Mouse (Mus musculus) limb, embryonic 10.5 days (tissue): Measurements from ENCODE around the gene Aatf. TPM values are rescaled to one million over a fixed set of nuclear protein-coding genes. Genes with fewer than 3 reads are reported as not detected.

Experiments used
- DNase-seq: peaks from one replicate; pipeline ENCODE4 v3.0.0-alpha.2; 2017; ENCODE audit warnings: low spot score
- H3K27ac ChIP-seq: fragments of 300-500 bp; sonication (generic); 2 replicates; pipeline ENCODE4 v1.5.1; 2016; ENCODE audit warnings: mild to moderate bottlenecking
- H3K27me3 ChIP-seq: fragments of 300-500 bp; sonication (generic); 2 replicates; pipeline ENCODE4 v1.6.1; 2016; ENCODE audit warnings: low read depth, mild to moderate bottlenecking; ENCODE audit not compliant: poor library complexity, severe bottlenecking
- H3K36me3 ChIP-seq: fragments of 300-500 bp; sonication (generic); 2 replicates; pipeline ENCODE4 v1.6.1; 2016; ENCODE audit warnings: mild to moderate bottlenecking, moderate library complexity
- H3K4me1 ChIP-seq: fragments of 300-500 bp; sonication (generic); 2 replicates; pipeline ENCODE4 v1.6.1; 2016
- H3K4me3 ChIP-seq: fragments of 300-500 bp; sonication (generic); 2 replicates; pipeline ENCODE4 v1.5.1; 2016; ENCODE audit warnings: mild to moderate bottlenecking, moderate library complexity
- H3K9me3 ChIP-seq: fragments of 300-500 bp; sonication (generic); replicated peaks from 2 replicates; pipeline ENCODE4 v1.6.1; 2016; ENCODE audit warnings: mild to moderate bottlenecking
- WGBS: fragments of 180-500 bp; shearing (Covaris S2); methylation state at CpG from one replicate; pipeline ENCODE4 v1.1.7; 2016; 5-methylcytosine and 5-hydroxymethylcytosine counted together
- polyA plus RNA-seq: library from polyadenylated mRNA; unstranded; fragments of >200 nt; fragmentation: Nextera tagmentation; extraction: Ambion mirVana; gene quantifications from 2 replicates; pipeline ENCODE4 v1.2.1, GENCODE M21; 2016

Gene Aatf
- polyA plus RNA-seq, 1 experiment from 2014 or later, result 52.5 TPM

- Histone ChIP-seq H3K4me1 (peaks cover 25% of the 10 kb centered on the region), H3K36me3 (no peaks in the 10 kb centered on the region), H3K27me3 (peaks cover 93% of the 10 kb centered on the region), H3K27ac (no peak overlapping the region), H3K9me3 (no peaks in the 10 kb centered on the region), H3K4me3 (no peak overlapping the region)
- DNase-seq, result no peak
- 50% methylated on average over 5 of the region's 5 CpGs for WGBS
Measured at GRCm38 (mm10) chr11:84518261-84518660, 4.9 kb upstream of the Aatf start.

- DNase-seq, result no peak
- Histone ChIP-seq H3K4me1 (peaks cover 25% of the 10 kb centered on the region), H3K27me3 (peaks cover 85% of the 10 kb centered on the region), H3K36me3 (no peaks in the 10 kb centered on the region), H3K4me3 (no peak overlapping the region), H3K9me3 (no peaks in the 10 kb centered on the region), H3K27ac (no peak overlapping the region)
- WGBS, result 32% methylated on average over 2 of the region's 2 CpGs
Measured at GRCm38 (mm10) chr11:84517431-84517830, 4.1 kb upstream of the Aatf start.

- Histone ChIP-seq H3K27ac (no peak overlapping the region), H3K4me1 (peaks cover 30% of the 10 kb centered on the region), H3K4me3 (no peak overlapping the region), H3K9me3 (no peaks in the 10 kb centered on the region), H3K27me3 (peaks cover 77% of the 10 kb centered on the region), H3K36me3 (peaks cover 4% of the 10 kb centered on the region)
- WGBS, result 9% methylated on average over 14 of the region's 14 CpGs
- no peak for DNase-seq
Measured at GRCm38 (mm10) chr11:84516501-84517240, 3.3 kb upstream of the Aatf start.

- H3K9me3 ChIP-seq, result no peaks in the 10 kb centered on the region
- DNase-seq, result no peak
- WGBS, result 94% methylated on average over 1 of the region's 1 CpGs
- H3K27ac ChIP-seq, result no peak overlapping the region
- H3K36me3 ChIP-seq, result peaks cover 46% of the 10 kb centered on the region
- H3K4me3 ChIP-seq, result peak overlapping the region; percentile 83
- peaks cover 31% of the 10 kb centered on the region for H3K27me3 ChIP-seq
- peaks cover 23% of the 10 kb centered on the region for H3K4me1 ChIP-seq
Measured at GRCm38 (mm10) chr11:84512031-84512430, 1.3 kb downstream of the Aatf start.

- Histone ChIP-seq H3K4me3 (no peak overlapping the region), H3K9me3 (no peaks in the 10 kb centered on the region), H3K4me1 (no peaks in the 10 kb centered on the region), H3K36me3 (peaks cover 86% of the 10 kb centered on the region), H3K27ac (no peak overlapping the region), H3K27me3 (no peaks in the 10 kb centered on the region)
- DNase-seq, result no peak
- WGBS, result 98% methylated on average over 1 of the region's 1 CpGs
Measured at GRCm38 (mm10) chr11:84504296-84504695, 9.0 kb downstream of the Aatf start.

- H3K4me1 ChIP-seq, result no peaks in the 10 kb centered on the region
- 74% methylated on average over 2 of the region's 2 CpGs for WGBS
- no peaks in the 10 kb centered on the region for H3K9me3 ChIP-seq
- DNase-seq, result no peak
- no peak overlapping the region for H3K4me3 ChIP-seq
- H3K27me3 ChIP-seq, result no peaks in the 10 kb centered on the region
- no peak overlapping the region for H3K27ac ChIP-seq
- peaks cover 46% of the 10 kb centered on the region for H3K36me3 ChIP-seq
Measured at GRCm38 (mm10) chr11:84497944-84498343, 15.4 kb downstream of the Aatf start.

GRCm38 (mm10) chr11:84496901-84497300 is 16.4 kb downstream of the Aatf start:
- no peaks in the 10 kb centered on the region for H3K4me1 ChIP-seq

GRCm38 (mm10) chr11:84495774-84496173 is 17.5 kb downstream of the Aatf start:
- Histone ChIP-seq H3K36me3 (peaks cover 47% of the 10 kb centered on the region), H3K4me1 (peaks cover 9% of the 10 kb centered on the region), H3K4me3 (no peak overlapping the region), H3K27ac (no peak overlapping the region), H3K9me3 (no peaks in the 10 kb centered on the region), H3K27me3 (no peaks in the 10 kb centered on the region)
- no peak for DNase-seq
- 87% methylated on average over 4 of the region's 4 CpGs for WGBS

More at GRCm38 (mm10) chr11:84496901-84497300, 16.4 kb downstream of the Aatf start:
- no peaks in the 10 kb centered on the region for H3K27me3 ChIP-seq
- H3K4me3 ChIP-seq, result no peak overlapping the region
- DNase-seq, result no peak
- no peaks in the 10 kb centered on the region for H3K9me3 ChIP-seq
- no peak overlapping the region for H3K27ac ChIP-seq
- peaks cover 43% of the 10 kb centered on the region for H3K36me3 ChIP-seq

- H3K27ac ChIP-seq, result no peak overlapping the region
- no peak overlapping the region for H3K4me3 ChIP-seq
- no peaks in the 10 kb centered on the region for H3K9me3 ChIP-seq
- no peak for DNase-seq
- no peaks in the 10 kb centered on the region for H3K36me3 ChIP-seq
- H3K27me3 ChIP-seq, result no peaks in the 10 kb centered on the region
- no peaks in the 10 kb centered on the region for H3K4me1 ChIP-seq
- WGBS, result 89% methylated on average over 7 of the region's 7 CpGs
Measured at GRCm38 (mm10) chr11:84481661-84482060, 31.7 kb downstream of the Aatf start.

- DNase-seq, result no peak
- Histone ChIP-seq H3K36me3 (no peaks in the 10 kb centered on the region), H3K4me3 (no peak overlapping the region), H3K4me1 (no peaks in the 10 kb centered on the region), H3K27ac (no peak overlapping the region), H3K9me3 (no peaks in the 10 kb centered on the region), H3K27me3 (no peaks in the 10 kb centered on the region)
- WGBS, result 90% methylated on average over 3 of the region's 3 CpGs
Measured at GRCm38 (mm10) chr11:84480451-84480850, 32.9 kb downstream of the Aatf start.

GRCm38 (mm10) chr11:84476641-84477040 is 36.7 kb downstream of the Aatf start:
- H3K9me3 ChIP-seq, result no peaks in the 10 kb centered on the region
- 95% methylated on average over 2 of the region's 2 CpGs for WGBS
- no peaks in the 10 kb centered on the region for H3K4me1 ChIP-seq
- no peaks in the 10 kb centered on the region for H3K27me3 ChIP-seq
- H3K27ac ChIP-seq, result no peak overlapping the region
- DNase-seq, result no peak
- H3K36me3 ChIP-seq, result peaks cover 12% of the 10 kb centered on the region
- no peak overlapping the region for H3K4me3 ChIP-seq

GRCm38 (mm10) chr11:84475991-84476390 is 37.3 kb downstream of the Aatf start:
- Histone ChIP-seq H3K4me1 (no peaks in the 10 kb centered on the region), H3K9me3 (no peaks in the 10 kb centered on the region), H3K27me3 (no peaks in the 10 kb centered on the region), H3K36me3 (peaks cover 17% of the 10 kb centered on the region), H3K27ac (no peak overlapping the region), H3K4me3 (no peak overlapping the region)
- DNase-seq, result no peak
- WGBS, result 96% methylated on average over 4 of the region's 4 CpGs

- Histone ChIP-seq H3K4me3 (no peak overlapping the region), H3K9me3 (no peaks in the 10 kb centered on the region), H3K27ac (no peak overlapping the region), H3K27me3 (no peaks in the 10 kb centered on the region), H3K4me1 (no peaks in the 10 kb centered on the region), H3K36me3 (peaks cover 30% of the 10 kb centered on the region)
- WGBS, result 85% methylated on average over 4 of the region's 4 CpGs
- no peak for DNase-seq
Measured at GRCm38 (mm10) chr11:84473093-84473667, 40.1 kb downstream of the Aatf start.
